In genomic region chr16:78546529-78546928, GRCm38 (mm10) we compare ENCODE assay signal across 24 mouse cellular contexts. TPM values are rescaled to one million over a fixed set of nuclear protein-coding genes. Genes with fewer than 3 reads are reported as not detected.
DNase-seq lines count a peak whose midpoint lies in the region; ATAC-seq and TF ChIP-seq lines count a peak whose summit lies in the region.
"Had no signal": no experiment of that assay in that cellular context is flagged by ENCODE, and none has a peak within 500 bp of the region (broad histone marks: within the 10 kb centered on the region; RNA-seq: fewer than 3 reads in every experiment).

No protein-coding gene starts in this region.

- H3K4me2 ChIP-seq in liver, embryonic 11.5 days = no peak overlapping the region
- H3K4me2 ChIP-seq: forebrain, embryonic 12.5 days; heart, embryonic 15.5 days had no signal

- TF ChIP-seq POLR2A in thymus, adult 2 months (IDR thresholded peaks at IDR 0.05; ENCODE audit: control insufficient read depth, extremely low read depth, insufficient read depth, low read length, poor library complexity) = no peak

- peaks cover 29% of the 10 kb centered on the region for H3K4me1 ChIP-seq in thymus, adult 2 months (replicated peaks; ENCODE audit: control insufficient read depth, insufficient read depth, low read length)
- H3K4me1 ChIP-seq in liver, embryonic 11.5 days (replicated peaks; ENCODE audit: control insufficient read depth, insufficient read depth, low read length) = no peaks in the 10 kb centered on the region
- H3K4me1 ChIP-seq: embryonic facial prominence, embryonic 10.5 days; heart, embryonic 15.5 days had no signal

- H3K4me3 ChIP-seq in thymus, adult 2 months (ENCODE audit: control insufficient read depth, insufficient read depth, low read length) = no peak overlapping the region; the same call in 1 of the 2 replicates
- no peak overlapping the region for H3K4me3 ChIP-seq in liver, embryonic 11.5 days (ENCODE audit: low read depth, low read length)
- H3K4me3 ChIP-seq: embryonic facial prominence, embryonic 10.5 days; forebrain, embryonic 12.5 days; heart, embryonic 15.5 days; hindbrain, embryonic 10.5 days; left cerebral cortex, adult 2 months; midbrain, embryonic 10.5 days had no signal

- TF ChIP-seq CTCF in thymus, adult 2 months (IDR thresholded peaks at IDR 0.05; ENCODE audit: borderline replicate concordance, control insufficient read depth, extremely low read depth, insufficient read depth, low read length, poor library complexity) = no peak

- no peak for DNase-seq in thymus, adult 2 months
- no peak for DNase-seq in thymus, adult 18-20 months
- peak; percentile 85 for DNase-seq in induced T-regulatory cell, adult 2 months (ENCODE audit: low read depth)
- peak; percentile 26 for DNase-seq in splenic B cell, adult 2 months (ENCODE audit: low read depth, low spot score)
- no peak for DNase-seq in ovary, postnatal 14 days (ENCODE audit: low spot score)
- no peak for DNase-seq in frontal cortex, postnatal 36 days (ENCODE audit: low spot score in 2 of 2)
- no peak for DNase-seq in liver, embryonic 11.5 days (ENCODE audit: low spot score)
- DNase-seq in heart, postnatal 10 days = no peak
- DNase-seq: adrenal gland, postnatal 14 days; gastrocnemius, postnatal 10 days; heart, adult 18-20 months; kidney, adult 8-10 months; kidney, postnatal 14 days; layer of hippocampus, adult 9-11 months; left cerebral cortex, postnatal 4 days; liver; liver, postnatal 0 days; right cerebral cortex, postnatal 4 days had no signal

- H3K9me3 ChIP-seq in liver, embryonic 11.5 days (ENCODE audit: control insufficient read depth, low read length) = no peaks in the 10 kb centered on the region
- H3K9me3 ChIP-seq: embryonic facial prominence, embryonic 10.5 days; forebrain, embryonic 12.5 days; heart, embryonic 15.5 days; hindbrain, embryonic 10.5 days; midbrain, embryonic 10.5 days had no signal

- peaks cover 27% of the 10 kb centered on the region for H3K36me3 ChIP-seq in thymus, adult 2 months (ENCODE audit: control insufficient read depth, insufficient read depth, low read length)
- H3K36me3 ChIP-seq in splenic B cell, adult 2 months (ENCODE audit: control insufficient read depth, insufficient read depth, low read length, poor library complexity, severe bottlenecking) = no peaks in the 10 kb centered on the region
- peaks cover 4% of the 10 kb centered on the region; the same call in 1 of the 2 replicates for H3K36me3 ChIP-seq in liver, embryonic 11.5 days (ENCODE audit: control insufficient read depth, insufficient read depth, low read length)

- intact Hi-C loops in heart, postnatal 10 days (cut with DNase I) = no loop called here

- no peak for ATAC-seq in liver, embryonic 11.5 days (replicated peaks; ENCODE audit: low FRiP score)
- ATAC-seq: liver, postnatal 0 days had no signal

- 5% methylated on average over 6 of the region's 6 CpGs for WGBS in thymus, adult 2 months
- WGBS in liver, embryonic 11.5 days = 62% methylated on average over 6 of the region's 6 CpGs

- H3K9ac ChIP-seq in liver, embryonic 11.5 days (ENCODE audit: low read depth, low read length) = no peak overlapping the region
- H3K9ac ChIP-seq: forebrain, embryonic 12.5 days; heart, embryonic 15.5 days; liver, postnatal 0 days had no signal

- no peaks in the 10 kb centered on the region for H3K27me3 ChIP-seq in thymus, adult 2 months (ENCODE audit: control insufficient read depth, insufficient read depth, low read length)
- H3K27me3 ChIP-seq in splenic B cell, adult 2 months (ENCODE audit: control insufficient read depth, insufficient read depth, low read length, poor library complexity, severe bottlenecking) = no peaks in the 10 kb centered on the region; the same call in 1 of the 2 replicates
- no peaks in the 10 kb centered on the region for H3K27me3 ChIP-seq in liver, embryonic 11.5 days (replicated peaks; ENCODE audit: control insufficient read depth, insufficient read depth, low read length)
- H3K27me3 ChIP-seq: forebrain, embryonic 12.5 days; heart, embryonic 15.5 days had no signal

- peak overlapping the region; percentile 82 for H3K27ac ChIP-seq in thymus, adult 2 months (ENCODE audit: control insufficient read depth, insufficient read depth, low read length)
- no peak overlapping the region for H3K27ac ChIP-seq in liver, embryonic 11.5 days (ENCODE audit: low read depth, low read length)
- H3K27ac ChIP-seq: embryonic facial prominence, embryonic 10.5 days; forebrain, embryonic 12.5 days; heart, embryonic 15.5 days; hindbrain, embryonic 10.5 days; left cerebral cortex, adult 2 months; midbrain, embryonic 10.5 days had no signal

RNA-seq across cellular contexts. Expression of gene D16Ertd472e, which starts 30.0 kb away (rescaled TPM):
- polyA plus RNA-seq in thymus, adult 2 months (2012; rRNA removed) = 39.2 and 44.4 TPM in 2 replicates
- 12.8 and 14.5 TPM in 2 replicates for polyA plus RNA-seq in liver, embryonic 11.5 days (2014; fragmentation: Nextera tagmentation; extraction: Ambion mirVana)
- total RNA-seq in heart, postnatal 10 days (2021) = 1 to 10 TPM; 8.6 to 8.8 TPM

Comparison
In these comparisons a context has a peak if more than half of its experiments do, and no peak if none do; other contexts are left out.
1. DNase-seq: peak in induced T-regulatory cell, adult 2 months (single experiment) and splenic B cell, adult 2 months (single experiment); none in thymus, adult 2 months (single experiment), thymus, adult 18-20 months (0 of 2), ovary, postnatal 14 days (single experiment), frontal cortex, postnatal 36 days (0 of 2), liver, embryonic 11.5 days (single experiment) and heart, postnatal 10 days (0 of 2).